In the genomic region with DNA sequence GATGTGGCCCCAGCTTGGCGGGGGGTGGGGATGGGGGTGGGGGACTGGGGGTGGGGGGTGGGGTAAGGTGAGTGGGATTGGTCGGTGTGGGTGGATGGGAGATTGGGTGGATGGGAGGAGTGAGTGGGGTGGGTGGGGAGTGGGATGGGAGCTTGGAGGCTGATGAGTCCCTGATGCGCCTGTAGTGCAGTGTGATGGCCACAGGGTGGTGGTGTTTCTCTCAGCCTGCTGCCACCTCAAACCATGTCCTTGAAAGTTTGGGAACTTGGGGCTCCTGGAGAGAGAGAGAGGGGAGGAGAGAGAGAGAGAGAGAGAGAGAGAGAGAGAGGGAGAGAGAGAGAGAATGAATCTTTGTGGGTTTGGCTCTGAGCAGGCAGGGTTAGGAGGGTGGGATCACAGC, we compare ENCODE assay signal across 8 mouse cellular contexts. TPM values are rescaled to one million over a fixed set of nuclear protein-coding genes. Genes with fewer than 3 reads are reported as not detected.
DNase-seq lines count a peak whose midpoint lies in the region; ATAC-seq lines count a peak whose summit lies in the region.

No protein-coding gene starts in this region.

- ATAC-seq in inflammation-experienced regulatory T-cells, adult 6 months, result no peak

- intact Hi-C loops in left cerebral cortex, postnatal 36 days (cut with DNase I), result loop anchor here (2.0 to 10.0 kb wide), 2 partner anchors 427 to 499 kb away; a partner anchor contains a TSS

- peak; percentile 31 for DNase-seq in adrenal gland, adult 2 months
- no peak for DNase-seq in adrenal gland, adult 18-20 months (ENCODE audit: low spot score in 2 of 2)
- DNase-seq in left cerebral cortex, adult 18-20 months (ENCODE audit: low spot score in 2 of 2), result peak; percentile 42 to 47
- DNase-seq in left cerebral cortex, postnatal 36 days (ENCODE audit: low spot score in 2 of 2), result no peak
- DNase-seq in R1 (ENCODE audit: low read depth, low spot score) (peak; percentile 72), MN1 (ENCODE audit: low spot score) (no peak)
- DNase-seq in frontal cortex, postnatal 36 days (ENCODE audit: low spot score in 2 of 2), result peak; percentile 23 to 39

RNA-seq across cellular contexts. Expression of a gene that starts 20.7 kb away (rescaled TPM):
- 100 to 1,000 TPM; 117 to 125 TPM for total RNA-seq in adrenal gland, adult 2 months (2021)
- polyA plus RNA-seq in adrenal gland, adult 2 months (2012; rRNA removed), result 130 and 137 TPM in 2 replicates
- total RNA-seq in adrenal gland, adult 18-20 months (2021), result 100 to 1,000 TPM; 143 to 170 TPM
- 100 to 1,000 TPM in 1 of 2 experiments, 10 to 100 TPM in 1; 94.0 to 110 TPM for total RNA-seq in left cerebral cortex, adult 18-20 months (2021)
- total RNA-seq in left cerebral cortex, postnatal 36 days (2021), result 100 to 1,000 TPM in 1 of 2 experiments, 10 to 100 TPM in 1; 92.8 to 104 TPM
- polyA plus RNA-seq in inflammation-experienced regulatory T-cells, adult 6 months (2017; shearing (Covaris generic)), result 1 to 10 TPM in 2 of 3 experiments, not detected in 1; 2.0 to 7.6 TPM

Comparison
In these comparisons a context has a peak if more than half of its experiments do, and no peak if none do; other contexts are left out.
1. DNase-seq: peak in adrenal gland, adult 2 months (single experiment), left cerebral cortex, adult 18-20 months (2 of 2), R1 (single experiment) and frontal cortex, postnatal 36 days (2 of 2); none in adrenal gland, adult 18-20 months (0 of 2), left cerebral cortex, postnatal 36 days (0 of 2) and MN1 (single experiment).